Mouse (Mus musculus) heart, adult 2 months (tissue): ENCODE results near the gene Snx33.
"Not testable (repeated sequence)": the region's sequence is repeated elsewhere in the genome, so short reads cannot be mapped to it uniquely, and the experiment has no call there.

Source experiments
- CTCF ChIP-seq: fragments of 200-600 bp; IDR thresholded peaks from 2 replicates; pipeline ENCODE4 v1.8.1; 2022; ENCODE audit warnings: antibody characterized with exemption, mild to moderate bottlenecking, moderate library complexity
- POLR2A ChIP-seq: fragments of 200-500 bp; IDR thresholded peaks from 2 replicates; pipeline ENCODE4 v1.6.1; 2011; ENCODE audit warnings: mild to moderate bottlenecking, low read depth, low read length, control low read depth; ENCODE audit not compliant: insufficient read depth

DNA sequence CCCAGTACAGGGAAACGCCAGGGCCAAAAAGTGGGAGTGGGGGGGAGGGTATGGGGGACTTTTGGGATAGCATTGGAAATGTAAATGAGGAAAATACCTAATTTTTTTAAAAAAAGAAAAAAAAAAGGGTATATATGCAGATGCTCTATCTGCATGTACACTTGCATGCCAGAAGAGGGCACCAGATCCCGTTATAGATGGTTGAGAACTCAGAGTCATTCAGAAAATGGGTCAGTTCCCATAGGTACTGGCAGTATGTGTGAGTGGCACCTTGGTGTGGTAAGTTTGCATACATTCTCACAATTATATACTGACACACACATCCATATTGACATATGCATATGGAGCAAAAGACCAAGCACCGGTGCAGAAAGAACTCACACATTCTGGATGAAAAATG lies 19.3 kb upstream of the Snx33 start:
- peak; percentile 84 for TF ChIP-seq CTCF
- not testable (repeated sequence) for TF ChIP-seq POLR2A
